Mouse (Mus musculus) stomach, embryonic 15.5 days (tissue): ENCODE results near the gene Plin3. TPM values are rescaled to one million over a fixed set of nuclear protein-coding genes. Genes with fewer than 3 reads are reported as not detected.

ENCODE experiments used
- ATAC-seq: fragments of 200-750 bp; cut with Nextera tagmentation; 2 replicates; pipeline ENCODE4 v1.8.0; 2017; ENCODE audit warnings: low read depth, moderate number of reproducible peaks, moderate TSS enrichment; ENCODE audit not compliant: insufficient read depth, low FRiP score
- H3K27ac ChIP-seq: fragments of 300-500 bp; sonication (generic); 2 replicates; pipeline ENCODE4 v1.5.1; 2015; ENCODE audit warnings: mild to moderate bottlenecking, inconsistent platforms
- H3K27me3 ChIP-seq: fragments of 300-500 bp; sonication (generic); replicated peaks from 2 replicates; pipeline ENCODE4 v1.6.1; 2015; ENCODE audit warnings: inconsistent platforms
- H3K36me3 ChIP-seq: fragments of 300-500 bp; sonication (generic); 2 replicates; pipeline ENCODE4 v1.6.1; 2015; ENCODE audit warnings: inconsistent platforms
- H3K4me1 ChIP-seq: fragments of 300-500 bp; sonication (generic); 2 replicates; pipeline ENCODE4 v1.6.1; 2015; ENCODE audit warnings: inconsistent platforms
- H3K4me2 ChIP-seq: fragments of 300-500 bp; sonication (generic); 2 replicates; pipeline ENCODE4 v1.6.1; 2015; ENCODE audit warnings: mild to moderate bottlenecking, inconsistent platforms
- H3K4me3 ChIP-seq: fragments of 300-500 bp; sonication (generic); replicated peaks from 2 replicates; pipeline ENCODE4 v1.5.1; 2015; ENCODE audit warnings: inconsistent platforms
- H3K9ac ChIP-seq: fragments of 300-500 bp; sonication (generic); 2 replicates; pipeline ENCODE4 v1.6.1; 2015; ENCODE audit warnings: inconsistent platforms
- H3K9me3 ChIP-seq: fragments of 300-500 bp; sonication (generic); 2 replicates; pipeline ENCODE4 v1.6.1; 2016; ENCODE audit warnings: inconsistent platforms
- WGBS: fragments of 180-500 bp; shearing (Covaris S2); methylation state at CpG from one replicate; pipeline ENCODE4 v1.1.7; 2015; 5-methylcytosine and 5-hydroxymethylcytosine counted together
- polyA plus RNA-seq: library from polyadenylated mRNA; unstranded; fragments of >200 nt; fragmentation: Nextera tagmentation; extraction: Ambion mirVana; gene quantifications from 2 replicates; pipeline ENCODE4 v1.2.1, GENCODE M21; 2015

The Plin3 gene
- polyA plus RNA-seq, 1 experiment from 2014 or later = 93.1 TPM

DNA sequence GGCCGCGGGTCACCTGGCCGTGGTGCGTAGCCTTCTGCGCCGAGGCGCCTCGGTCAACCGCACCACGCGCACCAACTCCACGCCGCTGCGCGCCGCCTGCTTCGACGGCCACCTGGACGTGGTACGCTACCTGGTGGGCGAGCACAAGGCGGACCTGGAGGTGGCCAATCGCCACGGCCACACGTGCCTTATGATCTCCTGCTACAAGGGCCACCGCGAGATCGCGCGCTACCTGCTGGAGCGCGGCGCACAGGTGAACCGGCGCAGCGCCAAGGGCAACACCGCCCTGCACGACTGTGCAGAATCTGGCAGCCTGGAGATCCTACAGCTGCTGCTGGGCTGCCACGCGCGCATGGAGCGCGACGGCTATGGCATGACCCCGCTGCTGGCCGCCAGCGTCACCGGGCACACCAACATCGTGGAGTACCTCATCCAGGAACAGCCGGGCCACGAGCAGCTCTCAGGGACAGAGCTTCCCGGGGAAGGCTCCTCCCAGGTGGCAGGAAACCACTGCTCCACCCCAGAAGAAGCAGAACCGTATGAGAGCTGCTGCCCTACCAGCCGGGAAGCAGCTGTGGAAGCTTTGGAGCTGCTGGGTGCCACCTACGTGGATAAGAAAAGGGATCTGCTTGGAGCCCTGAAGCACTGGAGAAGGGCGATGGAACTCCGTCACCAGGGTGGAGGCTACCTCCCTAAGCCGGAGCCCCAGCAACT is 35.3 kb downstream of the Plin3 start:
- H3K27me3 ChIP-seq = no peaks in the 10 kb centered on the region
- no peak for ATAC-seq
- 7% methylated on average over 58 of the region's 58 CpGs for WGBS
- peaks cover 40% of the 10 kb centered on the region for H3K4me1 ChIP-seq
- peak overlapping the region; percentile 63 for H3K27ac ChIP-seq
- peaks cover 22% of the 10 kb centered on the region for H3K36me3 ChIP-seq
- H3K9ac ChIP-seq = peak overlapping the region; percentile 37; the same call in 1 of the 2 replicates
- peak overlapping the region; percentile 67 for H3K4me3 ChIP-seq
- peak overlapping the region; percentile 96 for H3K4me2 ChIP-seq
- H3K9me3 ChIP-seq = no peaks in the 10 kb centered on the region

DNA sequence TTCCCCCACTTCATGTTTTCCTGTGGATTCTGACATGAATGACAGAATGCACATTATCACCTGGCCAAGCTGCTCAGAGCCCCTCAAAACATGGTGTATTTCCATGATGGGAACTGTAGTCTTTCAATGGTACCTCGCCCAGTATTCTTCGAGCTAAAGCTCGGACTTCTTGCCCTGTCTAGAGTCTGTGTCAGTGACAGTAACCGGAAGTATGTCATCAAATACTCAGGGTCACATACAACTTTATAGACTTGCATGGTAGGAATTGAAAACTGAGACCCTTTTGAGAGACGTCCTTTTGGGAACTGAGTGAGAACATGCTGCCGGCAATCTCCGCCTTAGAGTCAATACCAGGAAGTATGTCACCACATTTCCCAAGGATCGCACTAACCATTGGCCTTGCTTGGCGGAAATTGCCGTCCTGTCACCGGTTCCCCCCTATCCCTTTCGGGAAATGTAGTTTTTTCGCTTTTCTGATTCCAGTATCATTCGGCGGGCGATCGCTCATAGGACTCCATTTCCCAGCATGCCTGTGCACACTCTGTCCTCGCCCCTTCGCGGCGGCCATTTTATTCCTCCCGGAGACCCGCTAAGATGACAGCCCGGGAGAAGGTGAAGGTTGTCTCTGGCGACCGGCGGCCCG is 36.3 kb downstream of the Plin3 start, which contains the start of gene Fem1a:
Fem1a (plus strand) TSS at position 572 of the 643 bp plus-strand sequence.
- Histone ChIP-seq H3K36me3 (peaks cover 17% of the 10 kb centered on the region), H3K27ac (peak within 1 kb of the TSS; percentile 93), H3K9me3 (no peaks in the 10 kb centered on the region), H3K4me1 (peaks cover 36% of the 10 kb centered on the region), H3K27me3 (no peaks in the 10 kb centered on the region), H3K4me3 (peak within 1 kb of the TSS; percentile 67), H3K9ac (peak within 1 kb of the TSS; percentile 37; the same call in 1 of the 2 replicates), H3K4me2 (peak within 1 kb of the TSS; percentile 96)
- ATAC-seq = peak; percentile 92
- 0% methylated on average over 28 of the region's 28 CpGs for WGBS

DNA sequence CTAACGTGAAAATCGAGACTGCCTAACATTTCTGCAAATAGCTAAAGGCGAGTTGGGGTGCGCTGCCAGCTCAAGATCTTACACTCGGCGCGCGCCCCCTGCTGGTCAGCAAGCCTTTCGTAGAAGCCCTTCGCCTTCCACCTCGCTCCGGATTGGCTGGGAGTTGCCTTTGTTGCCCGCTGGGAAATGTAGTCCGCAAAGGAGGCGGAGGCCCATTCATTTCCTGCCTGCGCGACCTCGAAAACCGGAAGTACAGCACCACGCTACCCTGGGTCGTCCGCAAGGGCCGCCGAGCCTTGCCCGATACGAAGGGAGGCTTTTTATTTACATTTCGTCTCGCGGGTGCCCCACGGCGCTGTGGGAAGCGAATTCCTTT is 36.8 kb downstream of the Plin3 start:
- ATAC-seq = peak; percentile 93
- Histone ChIP-seq H3K36me3 (peaks cover 17% of the 10 kb centered on the region), H3K9me3 (no peaks in the 10 kb centered on the region), H3K4me2 (peak overlapping the region; percentile 75), H3K9ac (no peak overlapping the region; the same call in 1 of the 2 replicates), H3K27me3 (no peaks in the 10 kb centered on the region), H3K27ac (peak overlapping the region; percentile 93), H3K4me1 (peaks cover 35% of the 10 kb centered on the region), H3K4me3 (peak overlapping the region; percentile 67)
- under 1% methylated on average over 32 of the region's 32 CpGs for WGBS

DNA sequence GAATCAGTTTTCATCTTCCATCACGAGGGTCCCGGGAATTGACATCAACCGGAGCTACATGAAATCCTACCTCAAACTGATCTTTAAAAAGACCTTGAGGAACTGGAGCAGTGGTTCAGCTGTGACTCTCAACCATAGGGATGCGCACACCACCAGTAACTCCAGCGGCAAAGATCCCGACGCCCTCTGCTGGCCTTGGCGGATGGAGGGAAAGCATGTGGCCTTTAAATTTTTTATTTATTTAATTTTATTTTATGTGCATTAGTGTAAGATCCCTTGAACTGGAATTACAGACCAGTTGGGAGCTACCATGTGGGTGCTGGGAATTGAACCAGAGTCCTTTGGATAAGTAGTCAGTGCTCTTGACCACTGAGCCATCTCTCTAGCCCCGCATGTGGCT is 37.2 kb downstream of the Plin3 start:
- Histone ChIP-seq H3K4me1 (peaks cover 35% of the 10 kb centered on the region), H3K27ac (peak overlapping the region; percentile 64; the same call in 1 of the 2 replicates), H3K36me3 (peaks cover 13% of the 10 kb centered on the region), H3K4me2 (peak overlapping the region; percentile 43), H3K9me3 (no peaks in the 10 kb centered on the region), H3K27me3 (no peaks in the 10 kb centered on the region), H3K9ac (no peak overlapping the region), H3K4me3 (peak overlapping the region; percentile 67; the same call in 1 of the 2 replicates)
- WGBS = 16% methylated on average over 9 of the region's 9 CpGs
- ATAC-seq = no peak

DNA sequence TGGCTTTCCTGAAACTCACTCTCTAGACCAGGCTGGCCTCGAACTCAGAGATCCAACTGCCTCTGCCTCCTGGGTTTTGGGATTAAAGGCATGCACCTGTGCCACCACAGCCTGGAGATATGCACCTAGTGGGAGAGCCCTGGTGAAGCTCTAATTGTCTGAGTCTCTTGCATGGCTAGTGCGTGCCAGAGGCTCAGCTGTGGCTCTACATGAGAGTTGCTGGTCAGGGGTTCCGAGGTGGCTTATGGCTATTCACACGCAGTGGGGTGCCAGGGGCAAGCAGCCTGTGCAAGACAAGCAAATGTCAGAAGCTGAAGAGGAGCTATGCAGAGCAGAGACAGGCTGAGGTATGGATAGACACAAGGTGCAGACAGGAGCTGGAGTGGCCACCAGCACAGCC is 38.0 kb downstream of the Plin3 start:
- Histone ChIP-seq H3K27ac (no peak overlapping the region), H3K36me3 (peaks cover 11% of the 10 kb centered on the region), H3K4me2 (no peak overlapping the region), H3K4me3 (no peak overlapping the region), H3K9ac (no peak overlapping the region), H3K4me1 (peaks cover 31% of the 10 kb centered on the region), H3K9me3 (no peaks in the 10 kb centered on the region), H3K27me3 (no peaks in the 10 kb centered on the region)
- ATAC-seq = no peak
- 77% methylated on average over 4 of the region's 4 CpGs for WGBS

DNA sequence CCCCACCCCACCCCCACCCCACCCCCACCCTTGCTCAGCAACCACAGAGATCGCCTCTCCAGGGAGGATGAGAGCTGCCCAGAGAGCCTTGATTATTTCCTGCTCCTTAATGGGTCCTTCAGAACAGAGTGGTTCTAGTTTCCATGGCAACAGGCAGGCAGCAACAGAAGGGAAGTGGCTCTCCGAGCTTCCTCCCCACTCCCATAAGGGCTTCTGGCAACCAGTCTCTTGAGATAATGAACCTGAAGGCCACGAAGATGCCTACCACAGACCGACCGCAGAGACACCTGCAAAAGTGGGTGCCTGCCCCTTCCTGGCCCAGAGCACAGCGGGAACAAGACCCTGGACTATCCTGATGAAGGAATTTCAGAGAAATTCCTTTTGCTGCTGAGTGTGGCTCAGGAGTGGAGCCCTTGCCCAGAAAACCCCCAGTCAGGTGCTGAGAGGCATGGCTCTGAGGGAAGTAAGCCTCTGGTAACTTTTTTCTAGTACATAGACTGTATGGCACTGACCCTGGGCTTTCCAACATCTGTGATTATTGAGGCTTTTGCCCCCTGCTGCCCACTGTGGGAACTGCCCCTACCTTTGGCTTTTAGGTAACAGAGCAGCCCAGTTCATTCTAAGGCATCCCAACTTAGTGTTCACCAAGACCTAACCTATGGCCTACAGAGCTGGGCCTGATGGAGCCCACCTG is 41.4 kb downstream of the Plin3 start:
- Histone ChIP-seq H3K27me3 (no peaks in the 10 kb centered on the region), H3K36me3 (no peaks in the 10 kb centered on the region), H3K4me1 (peaks cover 9% of the 10 kb centered on the region; the same call in 1 of the 2 replicates), H3K9ac (no peak overlapping the region), H3K4me2 (no peak overlapping the region), H3K27ac (no peak overlapping the region), H3K9me3 (no peaks in the 10 kb centered on the region), H3K4me3 (no peak overlapping the region)
- ATAC-seq = no peak
- 20% methylated on average over 6 of the region's 6 CpGs for WGBS

DNA sequence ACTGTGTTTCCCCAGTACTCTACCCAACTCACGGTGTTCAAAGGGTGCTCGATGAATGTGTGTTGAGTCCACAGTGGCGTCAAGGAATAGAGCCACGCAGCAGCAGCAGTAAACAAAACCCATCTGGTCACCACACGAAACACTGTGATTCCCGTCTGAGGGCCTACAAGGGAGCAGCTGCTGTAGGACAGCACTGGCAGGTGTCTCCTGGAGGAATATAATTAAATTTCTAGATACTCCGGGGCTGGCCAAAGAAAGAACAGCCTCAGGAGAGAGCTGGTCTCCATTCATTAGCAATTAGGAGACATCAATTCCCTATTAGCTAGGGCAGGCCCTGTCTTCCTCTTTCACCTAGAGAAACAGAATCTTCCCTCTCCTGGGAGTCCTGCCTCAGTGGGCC is 47.1 kb downstream of the Plin3 start:
- Histone ChIP-seq H3K4me2 (no peak overlapping the region), H3K4me3 (no peak overlapping the region), H3K9me3 (no peaks in the 10 kb centered on the region), H3K9ac (no peak overlapping the region), H3K27ac (no peak overlapping the region), H3K4me1 (no peaks in the 10 kb centered on the region), H3K36me3 (no peaks in the 10 kb centered on the region), H3K27me3 (no peaks in the 10 kb centered on the region; the same call in 1 of the 2 replicates)
- 62% methylated on average over 7 of the region's 7 CpGs for whole genome bisulfite sequencing
- ATAC-seq = no peak

DNA sequence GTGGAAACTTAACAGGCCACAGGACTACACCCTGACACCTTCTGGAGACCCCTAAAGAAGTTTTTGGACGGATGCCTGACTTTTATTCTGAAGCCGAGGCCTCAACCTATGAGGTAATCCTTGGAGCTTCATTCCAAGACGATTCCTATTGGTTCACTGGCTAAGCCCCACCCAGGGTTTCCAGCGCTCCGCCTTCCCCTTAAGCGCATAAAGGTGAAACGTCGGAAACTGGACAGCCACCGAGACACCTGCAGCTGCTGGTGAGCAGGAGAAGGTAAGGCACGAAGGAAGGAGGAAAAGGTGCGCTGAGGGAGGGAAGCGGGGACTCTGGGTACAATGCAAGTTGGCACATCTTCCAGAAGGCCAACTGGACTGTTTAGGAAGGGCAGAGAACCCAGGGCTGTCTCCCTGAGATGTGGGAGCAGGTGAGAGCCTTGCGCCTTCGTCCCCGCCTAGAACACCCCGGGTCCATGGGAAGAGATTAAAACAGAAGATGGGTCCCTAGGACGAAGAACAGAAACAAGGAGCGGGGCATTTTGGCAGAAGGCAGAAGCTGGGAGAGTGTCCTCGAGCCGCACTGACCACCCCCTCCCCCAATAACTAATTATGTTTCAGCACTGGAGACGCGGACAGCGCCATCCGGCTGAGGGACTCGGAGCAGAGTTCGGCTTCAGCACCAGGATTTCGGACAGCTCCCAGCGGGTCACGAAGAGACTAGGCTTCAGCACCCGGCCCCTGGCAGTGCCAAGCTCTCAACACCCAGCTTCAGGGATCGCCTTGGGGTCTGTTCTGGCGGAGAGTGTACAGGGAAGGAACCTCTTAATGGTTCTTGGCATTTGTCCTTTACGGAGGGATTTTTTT is 50.9 kb downstream of the Plin3 start:
- H3K4me3 ChIP-seq = no peak overlapping the region
- H3K36me3 ChIP-seq = no peaks in the 10 kb centered on the region
- 1% methylated on average over 33 of the region's 33 CpGs for WGBS
- peak; percentile 65; the same call in 1 of the 2 replicates for ATAC-seq
- H3K27ac ChIP-seq = no peak overlapping the region
- no peaks in the 10 kb centered on the region for H3K9me3 ChIP-seq
- no peak overlapping the region for H3K4me2 ChIP-seq
- H3K9ac ChIP-seq = no peak overlapping the region
- no peaks in the 10 kb centered on the region for H3K4me1 ChIP-seq
- H3K27me3 ChIP-seq = no peaks in the 10 kb centered on the region; the same call in 1 of the 2 replicates

DNA sequence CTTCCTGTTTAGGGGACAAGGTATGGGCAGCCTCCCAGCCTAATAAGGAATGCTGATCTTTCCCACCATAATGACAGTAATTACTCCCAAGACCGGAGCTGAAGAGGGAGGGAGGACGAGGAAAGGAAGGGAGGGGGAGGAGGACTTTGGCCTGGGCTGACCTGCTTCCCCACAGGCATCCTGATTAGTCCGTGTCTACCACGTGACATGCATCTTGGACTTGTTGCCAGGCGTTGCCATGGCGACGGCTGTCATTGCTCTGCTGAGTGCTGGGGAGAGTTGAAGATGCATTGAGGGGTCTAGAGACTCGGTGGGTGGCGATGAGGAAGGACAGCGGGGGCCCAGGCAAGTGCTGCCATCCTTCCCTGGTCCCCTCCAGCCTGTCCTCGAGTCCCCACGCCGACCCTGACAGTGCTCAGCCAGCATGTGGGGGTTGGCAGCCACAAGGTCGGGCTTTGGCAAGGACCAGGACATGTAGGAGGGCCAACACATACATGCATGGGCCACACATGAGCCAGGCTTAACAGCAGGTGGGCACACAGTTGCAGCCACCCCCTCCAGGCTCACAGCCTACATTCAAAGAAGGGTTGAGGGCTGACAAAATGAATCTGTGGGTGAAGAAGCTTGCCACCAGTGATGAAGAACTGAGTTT is 58.7 kb downstream of the Plin3 start:
- no peak overlapping the region for H3K9ac ChIP-seq
- ATAC-seq = no peak; the same call in 1 of the 2 replicates
- no peaks in the 10 kb centered on the region for H3K4me1 ChIP-seq
- H3K27ac ChIP-seq = no peak overlapping the region
- no peak overlapping the region for H3K4me3 ChIP-seq
- no peaks in the 10 kb centered on the region for H3K9me3 ChIP-seq
- 4% methylated on average over 14 of the region's 14 CpGs for WGBS
- no peaks in the 10 kb centered on the region for H3K36me3 ChIP-seq
- no peaks in the 10 kb centered on the region for H3K27me3 ChIP-seq
- no peak overlapping the region for H3K4me2 ChIP-seq

DNA sequence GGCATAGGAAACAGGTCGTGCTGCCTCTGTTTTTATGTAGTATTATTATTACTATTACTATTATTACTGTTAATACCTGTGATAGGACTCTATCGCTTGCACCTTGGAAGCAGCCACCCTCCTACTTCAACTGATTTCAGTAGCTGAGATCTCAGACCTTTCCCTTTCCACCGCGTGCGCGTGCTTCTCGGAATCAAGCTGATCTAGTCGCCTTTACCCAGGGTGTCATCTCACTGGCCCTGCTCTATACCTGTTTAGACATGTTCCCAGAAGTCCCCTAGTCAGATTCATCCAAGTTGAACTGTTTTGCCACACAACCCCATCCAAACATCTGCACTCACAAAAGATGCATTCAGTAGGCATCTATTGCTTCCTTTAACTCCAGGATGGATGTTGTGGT is 59.3 kb downstream of the Plin3 start:
- H3K4me2 ChIP-seq = no peak overlapping the region
- H3K9me3 ChIP-seq = no peaks in the 10 kb centered on the region
- no peaks in the 10 kb centered on the region for H3K4me1 ChIP-seq
- no peak overlapping the region for H3K9ac ChIP-seq
- no peak for ATAC-seq
- H3K27me3 ChIP-seq = no peaks in the 10 kb centered on the region
- H3K4me3 ChIP-seq = no peak overlapping the region
- 48% methylated on average over 8 of the region's 8 CpGs for WGBS
- H3K27ac ChIP-seq = no peak overlapping the region
- H3K36me3 ChIP-seq = no peaks in the 10 kb centered on the region

DNA sequence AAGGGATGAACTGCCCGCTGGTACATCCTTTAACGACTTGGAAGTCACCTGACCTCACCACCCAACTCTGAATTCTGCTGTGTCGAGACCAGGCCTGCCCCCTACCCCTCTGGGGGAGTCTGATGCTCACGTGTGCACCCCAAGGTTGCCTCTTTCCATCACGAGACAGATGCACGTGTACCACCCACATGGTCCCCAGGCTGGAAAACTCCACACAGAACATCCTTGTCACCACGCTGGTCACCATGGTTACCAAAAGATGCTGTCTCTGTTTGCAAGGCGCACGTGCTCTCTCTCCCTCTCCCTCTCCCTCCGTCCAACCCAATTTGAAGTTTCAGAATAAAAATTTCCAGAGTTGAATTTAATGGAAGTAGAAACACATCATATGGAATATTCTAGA is 62.7 kb downstream of the Plin3 start:
- Histone ChIP-seq H3K4me3 (no peak overlapping the region), H3K9ac (no peak overlapping the region), H3K27me3 (no peaks in the 10 kb centered on the region), H3K36me3 (no peaks in the 10 kb centered on the region), H3K9me3 (no peaks in the 10 kb centered on the region), H3K27ac (no peak overlapping the region), H3K4me2 (no peak overlapping the region), H3K4me1 (no peaks in the 10 kb centered on the region)
- WGBS = 58% methylated on average over 10 of the region's 10 CpGs
- ATAC-seq = no peak
